Mouse (Mus musculus): ENCODE data around the gene Gltpd2. TPM values are rescaled to one million over a fixed set of nuclear protein-coding genes. Genes with fewer than 3 reads are reported as not detected.

Gltpd2 gene
- polyA plus RNA-seq, 1 experiment, result not detected

DNA sequence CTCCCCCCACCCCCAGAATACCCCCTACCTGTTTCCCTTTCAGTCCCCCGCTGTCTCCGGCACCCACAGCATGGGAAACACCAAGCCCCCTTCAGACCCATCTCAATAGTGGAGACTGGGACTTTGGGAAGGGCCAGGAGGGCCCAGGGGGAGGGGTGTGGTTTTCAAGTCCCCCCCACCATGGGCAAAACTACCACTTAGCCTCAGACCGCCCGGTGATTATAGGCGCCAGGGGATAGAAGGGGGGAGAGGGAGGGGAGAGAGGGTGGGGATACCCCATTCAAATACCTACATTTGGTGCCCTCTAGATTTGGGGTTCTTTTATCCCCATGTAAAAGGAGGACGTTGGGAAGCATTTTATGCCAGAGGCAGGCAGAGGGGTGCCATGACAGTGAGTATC, 13.8 kb downstream of the Gltpd2 start, which contains the start of gene Gm40193:
TSS of gene Gm40193 (minus strand) at position 101 of the 400 bp plus-strand sequence.
- peaks cover 9% of the 10 kb centered on the region for H3K27me3 ChIP-seq (replicated peaks)
- TF ChIP-seq GATA1 (IDR thresholded peaks at IDR 0.05; ENCODE audit: borderline replicate concordance, low read length), result no peak
- no peak for TF ChIP-seq FLI1 (IDR thresholded peaks at IDR 0.05; ENCODE audit: low read length)
- no peaks in the 10 kb centered on the region for H3K9me3 ChIP-seq
- H3K36me3 ChIP-seq (replicated peaks; ENCODE audit: low read length), result peaks cover 13% of the 10 kb centered on the region
- no peak within 1 kb of the TSS for H3K4me3 ChIP-seq (replicated peaks)
- H3K4me1 ChIP-seq, result peaks cover 55% of the 10 kb centered on the region

DNA sequence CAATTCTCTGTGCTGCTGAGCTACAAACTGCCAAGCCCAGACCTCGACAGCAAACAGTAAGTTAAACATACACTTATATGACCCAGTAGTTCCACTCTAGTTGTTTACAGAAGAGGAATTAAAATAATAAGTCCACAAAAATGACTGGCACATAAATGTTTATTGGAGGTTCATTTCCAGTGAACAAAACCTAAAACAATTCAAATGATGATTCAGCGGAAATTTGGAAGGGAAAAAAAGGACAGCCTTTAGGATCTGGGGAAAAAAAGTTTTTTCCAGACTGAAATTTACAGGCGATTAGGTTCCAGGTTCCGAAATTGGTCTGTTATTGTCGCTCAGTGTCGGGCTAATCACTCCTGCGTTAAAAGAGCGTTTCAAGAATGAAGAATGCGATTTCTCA, 20.4 kb downstream of the Gltpd2 start:
- TF ChIP-seq FLI1 (IDR thresholded peaks at IDR 0.05; ENCODE audit: low read length), result no peak
- no peak for TF ChIP-seq GATA1 (IDR thresholded peaks at IDR 0.05; ENCODE audit: borderline replicate concordance, low read length)

DNA sequence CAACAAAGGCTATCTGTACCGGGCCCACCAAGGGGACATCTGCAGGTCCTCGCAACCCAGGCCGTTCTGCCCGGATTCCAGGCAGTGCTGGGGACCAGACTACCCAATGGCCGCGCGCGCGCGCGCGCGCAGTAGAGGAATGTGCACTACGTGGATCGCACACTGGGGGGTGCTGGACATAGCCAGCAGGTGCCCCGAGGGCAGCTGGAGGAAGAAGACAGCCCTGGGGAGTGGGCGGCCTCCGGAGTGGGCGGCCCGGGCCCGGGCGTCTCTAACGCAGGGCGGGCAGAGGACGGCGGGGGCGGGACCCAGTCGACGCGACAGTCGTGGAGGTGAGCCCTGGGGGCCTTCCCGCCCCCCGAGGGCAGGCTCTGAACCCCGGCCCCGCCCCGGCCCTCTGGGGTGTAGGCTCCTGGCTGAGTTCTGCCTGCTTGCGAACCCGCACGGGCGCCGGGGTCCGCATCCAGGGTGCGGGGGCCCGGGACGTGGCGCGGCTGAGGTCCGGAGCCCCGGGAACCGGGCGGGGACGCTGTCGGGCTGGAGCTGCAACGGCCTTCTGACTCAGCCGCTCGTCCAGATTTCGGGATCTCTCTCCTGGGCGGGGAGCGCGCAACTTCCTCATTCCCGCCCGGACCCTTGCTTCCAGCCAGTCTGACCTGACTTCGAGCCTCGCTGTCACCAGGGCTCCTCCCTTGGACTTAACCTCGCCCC, 21.0 kb downstream of the Gltpd2 start, which contains the start of gene Pld2:
TSS of gene Pld2 (plus strand) at position 188 of the 711 bp plus-strand sequence.
- Histone ChIP-seq H3K36me3 (replicated peaks; ENCODE audit: low read length) (no peaks in the 10 kb centered on the region), H3K4me3 (replicated peaks) (peak within 1 kb of the TSS; percentile 90), H3K9me3 (no peaks in the 10 kb centered on the region; the same call in 1 of the 2 replicates), H3K27me3 (replicated peaks) (peaks cover 42% of the 10 kb centered on the region), H3K4me1 (peaks cover 61% of the 10 kb centered on the region)
- TF ChIP-seq FLI1 (IDR thresholded peaks at IDR 0.05; ENCODE audit: low read length), result no peak
- no peak for TF ChIP-seq GATA1 (IDR thresholded peaks at IDR 0.05; ENCODE audit: borderline replicate concordance, low read length)

More for the DNA sequence above, 20.4 kb downstream of the Gltpd2 start:
- Histone ChIP-seq H3K4me3 (replicated peaks) (peak overlapping the region; percentile 90), H3K4me1 (peaks cover 62% of the 10 kb centered on the region), H3K36me3 (replicated peaks; ENCODE audit: low read length) (no peaks in the 10 kb centered on the region), H3K27me3 (replicated peaks) (peaks cover 39% of the 10 kb centered on the region), H3K9me3 (no peaks in the 10 kb centered on the region)

DNA sequence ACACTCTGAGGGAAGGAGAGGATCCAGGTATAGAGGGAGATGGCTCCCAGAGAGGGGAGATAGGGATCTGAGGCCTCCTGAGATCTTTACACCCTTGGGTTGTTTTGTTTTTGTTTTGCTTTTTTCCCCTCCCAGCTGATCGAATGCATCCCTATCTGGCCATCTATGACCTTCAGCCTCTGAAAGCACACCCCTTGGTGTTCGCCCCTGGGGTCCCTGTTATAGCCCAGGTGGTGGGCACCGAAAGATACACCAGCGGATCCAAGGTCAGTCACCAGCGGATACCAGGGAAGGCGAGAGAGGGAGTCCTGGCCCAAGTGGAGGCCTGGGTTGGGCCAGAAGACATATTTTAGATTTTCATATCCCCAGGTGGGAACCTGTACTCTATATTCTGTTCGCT, 21.9 kb downstream of the Gltpd2 start:
- peak overlapping the region; percentile 90 for H3K4me3 ChIP-seq (replicated peaks)
- H3K4me1 ChIP-seq, result peaks cover 52% of the 10 kb centered on the region
- H3K36me3 ChIP-seq (replicated peaks; ENCODE audit: low read length), result no peaks in the 10 kb centered on the region
- TF ChIP-seq GATA1 (IDR thresholded peaks at IDR 0.05; ENCODE audit: borderline replicate concordance, low read length) (no peak), FLI1 (IDR thresholded peaks at IDR 0.05; ENCODE audit: low read length) (no peak)
- peaks cover 42% of the 10 kb centered on the region for H3K27me3 ChIP-seq (replicated peaks)
- H3K9me3 ChIP-seq, result no peaks in the 10 kb centered on the region; the same call in 1 of the 2 replicates

DNA sequence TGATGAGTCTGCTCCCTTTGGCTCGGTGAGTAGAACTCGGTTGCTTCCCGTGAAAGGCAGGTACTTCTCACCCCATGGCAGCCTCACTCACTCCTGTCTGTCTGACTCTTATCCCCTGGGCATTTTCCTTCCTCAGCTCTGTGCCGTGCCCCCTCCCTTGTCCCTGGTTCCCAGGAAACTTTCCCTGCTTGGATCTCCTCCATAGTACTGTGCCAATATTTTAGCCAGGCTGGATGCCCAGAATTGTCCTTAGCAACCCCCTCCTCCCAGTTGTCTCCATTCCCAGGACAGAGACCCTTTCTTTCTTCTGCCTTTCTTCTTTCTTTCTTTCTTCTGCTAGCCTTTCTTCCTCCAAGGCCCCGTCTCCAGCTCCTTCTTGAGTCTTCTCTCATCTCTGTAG, 22.4 kb downstream of the Gltpd2 start:
- peaks cover 47% of the 10 kb centered on the region for H3K4me1 ChIP-seq
- H3K27me3 ChIP-seq (replicated peaks), result peaks cover 47% of the 10 kb centered on the region
- no peaks in the 10 kb centered on the region for H3K36me3 ChIP-seq (replicated peaks; ENCODE audit: low read length)
- H3K9me3 ChIP-seq, result no peaks in the 10 kb centered on the region; the same call in 1 of the 2 replicates
- no peak overlapping the region for H3K4me3 ChIP-seq (replicated peaks)
- no peak for TF ChIP-seq FLI1 (IDR thresholded peaks at IDR 0.05; ENCODE audit: low read length)
- TF ChIP-seq GATA1 (IDR thresholded peaks at IDR 0.05; ENCODE audit: borderline replicate concordance, low read length), result no peak

DNA sequence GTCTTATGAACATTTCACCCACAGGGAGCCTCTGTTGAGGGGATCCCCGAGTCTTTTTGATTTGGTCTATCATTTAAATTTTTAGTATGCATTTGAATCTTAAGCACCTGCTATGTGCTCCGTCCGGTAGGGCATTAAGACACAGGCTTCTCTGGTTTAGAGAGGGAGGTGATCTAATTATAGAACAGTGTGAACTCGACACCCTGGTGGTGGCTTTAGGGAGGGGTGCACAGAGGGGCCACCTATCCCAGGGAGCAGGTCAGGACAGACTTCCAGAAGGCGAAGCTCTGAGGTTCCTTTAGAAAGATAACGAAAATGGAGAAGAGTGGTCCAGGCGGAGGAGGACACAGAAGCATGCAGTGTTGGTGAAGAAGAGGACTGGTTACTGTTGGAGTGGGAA, 25.5 kb downstream of the Gltpd2 start:
- peaks cover 47% of the 10 kb centered on the region for H3K27me3 ChIP-seq (replicated peaks)
- no peaks in the 10 kb centered on the region for H3K36me3 ChIP-seq (replicated peaks; ENCODE audit: low read length)
- no peak for TF ChIP-seq FLI1 (IDR thresholded peaks at IDR 0.05; ENCODE audit: low read length)
- no peak for TF ChIP-seq GATA1 (IDR thresholded peaks at IDR 0.05; ENCODE audit: borderline replicate concordance, low read length)
- peaks cover 37% of the 10 kb centered on the region for H3K4me1 ChIP-seq
- H3K4me3 ChIP-seq (replicated peaks), result no peak overlapping the region
- no peaks in the 10 kb centered on the region; the same call in 1 of the 2 replicates for H3K9me3 ChIP-seq

DNA sequence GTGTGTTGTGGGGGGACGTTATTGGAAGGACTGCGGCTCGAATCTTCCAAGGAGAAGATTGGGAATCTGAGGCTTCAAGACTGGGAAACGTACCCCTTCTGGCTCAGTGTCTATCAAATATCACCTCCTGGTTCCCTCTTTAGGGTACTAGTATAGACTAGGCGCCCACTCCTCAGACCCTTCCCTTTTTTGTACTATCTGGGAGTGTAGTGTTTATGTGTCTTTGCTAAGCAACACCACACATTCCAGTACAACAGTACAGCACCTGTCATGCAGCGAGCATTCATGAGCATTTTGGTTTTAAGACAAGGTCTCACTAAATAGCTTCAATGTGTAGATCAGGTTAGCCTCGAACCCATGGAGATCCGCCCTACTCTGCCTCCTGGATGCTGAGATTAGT, 32.5 kb downstream of the Gltpd2 start:
- no peak for TF ChIP-seq FLI1 (IDR thresholded peaks at IDR 0.05; ENCODE audit: low read length)
- TF ChIP-seq GATA1 (IDR thresholded peaks at IDR 0.05; ENCODE audit: borderline replicate concordance, low read length), result no peak
- peaks cover 42% of the 10 kb centered on the region for H3K27me3 ChIP-seq (replicated peaks)
- H3K36me3 ChIP-seq (replicated peaks; ENCODE audit: low read length), result no peaks in the 10 kb centered on the region
- no peaks in the 10 kb centered on the region for H3K9me3 ChIP-seq
- H3K4me3 ChIP-seq (replicated peaks), result no peak overlapping the region
- peaks cover 42% of the 10 kb centered on the region for H3K4me1 ChIP-seq

DNA sequence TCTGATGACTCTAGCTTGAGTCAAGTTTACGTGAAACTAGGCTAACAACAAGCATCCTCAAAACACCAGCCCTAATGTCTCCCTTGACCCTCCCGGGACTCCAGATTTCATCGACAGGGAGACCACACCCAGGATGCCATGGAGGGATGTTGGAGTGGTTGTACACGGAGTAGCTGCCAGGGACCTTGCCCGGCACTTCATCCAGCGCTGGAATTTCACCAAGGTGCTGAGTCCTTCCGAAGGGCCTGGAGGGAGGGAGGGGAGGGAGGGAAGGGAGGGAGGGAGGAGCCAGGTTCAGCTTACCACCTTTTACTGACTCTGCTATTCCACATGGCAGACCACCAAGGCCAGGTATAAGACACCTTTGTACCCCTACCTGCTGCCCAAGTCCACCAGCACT, 34.9 kb downstream of the Gltpd2 start:
- H3K27me3 ChIP-seq (replicated peaks), result peaks cover 45% of the 10 kb centered on the region
- no peak for TF ChIP-seq GATA1 (IDR thresholded peaks at IDR 0.05; ENCODE audit: borderline replicate concordance, low read length)
- TF ChIP-seq FLI1 (IDR thresholded peaks at IDR 0.05; ENCODE audit: low read length), result no peak

DNA sequence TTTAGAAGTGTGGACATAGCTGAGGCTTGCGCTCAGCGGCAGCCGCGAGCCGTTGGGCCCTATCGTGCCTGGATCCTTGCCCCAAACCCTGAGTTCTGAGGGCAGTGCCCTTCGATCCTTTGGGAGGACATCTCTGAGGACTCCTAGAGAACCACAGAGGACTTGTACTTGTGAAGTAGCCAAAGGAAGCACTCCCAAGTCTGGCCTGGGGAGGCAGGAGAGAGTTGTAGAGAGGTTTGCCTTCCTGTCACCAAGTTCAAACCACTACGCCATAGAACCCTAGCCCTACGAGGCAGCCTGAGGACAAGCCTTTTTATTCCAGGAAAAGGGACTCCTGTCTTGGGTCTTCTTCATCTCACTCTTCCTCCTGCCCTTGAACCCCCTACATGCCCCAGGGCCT, 38.5 kb downstream of the Gltpd2 start:
- TF ChIP-seq FLI1 (IDR thresholded peaks at IDR 0.05; ENCODE audit: low read length) (no peak), GATA1 (IDR thresholded peaks at IDR 0.05; ENCODE audit: borderline replicate concordance, low read length) (no peak)
- peaks cover 34% of the 10 kb centered on the region for H3K27me3 ChIP-seq (replicated peaks)
- peaks cover 59% of the 10 kb centered on the region for H3K4me1 ChIP-seq
- H3K36me3 ChIP-seq (replicated peaks; ENCODE audit: low read length), result peaks cover 9% of the 10 kb centered on the region
- no peak overlapping the region for H3K4me3 ChIP-seq (replicated peaks)
- H3K9me3 ChIP-seq, result no peaks in the 10 kb centered on the region

More for the DNA sequence above, 34.9 kb downstream of the Gltpd2 start:
- Histone ChIP-seq H3K36me3 (replicated peaks; ENCODE audit: low read length) (peaks cover 9% of the 10 kb centered on the region), H3K4me3 (replicated peaks) (no peak overlapping the region), H3K4me1 (peaks cover 53% of the 10 kb centered on the region), H3K9me3 (no peaks in the 10 kb centered on the region)

DNA sequence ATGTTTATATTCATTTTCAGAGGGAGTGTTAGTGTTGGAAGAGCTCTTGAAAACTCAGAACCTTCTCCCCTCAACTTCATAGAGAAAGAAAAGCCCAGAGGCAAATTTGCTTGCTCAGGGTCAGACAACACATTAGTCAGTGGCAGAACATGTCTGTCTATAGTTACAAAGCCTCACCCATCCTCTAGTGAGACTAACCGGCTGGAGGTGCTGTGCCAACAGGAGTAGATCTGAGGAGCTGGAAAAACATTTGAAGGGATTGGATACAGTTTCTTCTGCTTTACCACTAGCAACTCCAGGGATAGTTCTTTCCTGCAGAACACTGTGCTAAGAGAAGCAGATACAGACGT, 42.9 kb downstream of the Gltpd2 start:
- no peaks in the 10 kb centered on the region for H3K9me3 ChIP-seq
- peaks cover 4% of the 10 kb centered on the region for H3K27me3 ChIP-seq (replicated peaks)
- H3K4me1 ChIP-seq, result peaks cover 72% of the 10 kb centered on the region
- peak overlapping the region; percentile 98 for H3K4me3 ChIP-seq (replicated peaks)
- TF ChIP-seq GATA1 (IDR thresholded peaks at IDR 0.05; ENCODE audit: borderline replicate concordance, low read length) (no peak), FLI1 (IDR thresholded peaks at IDR 0.05; ENCODE audit: low read length) (no peak)
- H3K36me3 ChIP-seq (replicated peaks; ENCODE audit: low read length), result peaks cover 31% of the 10 kb centered on the region
